Mouse (Mus musculus) adrenal gland, postnatal 14 days (tissue): ENCODE results near the gene Celf2. TPM values are rescaled to one million over a fixed set of nuclear protein-coding genes. Genes with fewer than 3 reads are reported as not detected.
A peak's percentile ranks its signal among the peaks of the same experiment; 100 is the strongest.
"Not testable (repeated sequence)": the region's sequence is repeated elsewhere in the genome, so short reads cannot be mapped to it uniquely, and the experiment has no call there.

Experiments
- DNase-seq: peaks from one replicate; pipeline ENCODE4 v3.0.0; 2021; ENCODE audit warnings: mixed read lengths
- total RNA-seq: library from RNA; stranded (reverse); gene quantifications from 2 replicates; pipeline ENCODE4 v1.2.3, GENCODE M21; 2021

Gene Celf2
- total RNA-seq, 1 experiment from 2014 or later = 64.1 TPM

GRCm38 (mm10) chr2:7267166-7267565 lies 242.2 kb downstream of the Celf2 start:
- DNase-seq = peak; percentile 13

- not testable (repeated sequence) for DNase-seq
Measured at GRCm38 (mm10) chr2:7262668-7263067, 246.7 kb downstream of the Celf2 start.

GRCm38 (mm10) chr2:7260186-7260585 lies 249.2 kb downstream of the Celf2 start:
- DNase-seq = peak; percentile 48

- DNase-seq = no peak
Measured at GRCm38 (mm10) chr2:7259616-7260015, 249.7 kb downstream of the Celf2 start.

GRCm38 (mm10) chr2:7256023-7256422 lies 253.3 kb downstream of the Celf2 start:
- DNase-seq = no peak

- DNase-seq = no peak
Measured at GRCm38 (mm10) chr2:7255386-7255785, 254.0 kb downstream of the Celf2 start.

GRCm38 (mm10) chr2:7250314-7250713 lies 259.0 kb downstream of the Celf2 start:
- no peak for DNase-seq

- DNase-seq = no peak
Measured at GRCm38 (mm10) chr2:7249002-7249401, 260.4 kb downstream of the Celf2 start.

GRCm38 (mm10) chr2:7245958-7246774 lies 263.2 kb downstream of the Celf2 start:
- peak; percentile 34 for DNase-seq

- no peak for DNase-seq
Measured at GRCm38 (mm10) chr2:7242139-7242538, 267.2 kb downstream of the Celf2 start.

- no peak for DNase-seq
Measured at GRCm38 (mm10) chr2:7241523-7241941, 267.8 kb downstream of the Celf2 start.

GRCm38 (mm10) chr2:7237283-7237682 lies 272.1 kb downstream of the Celf2 start:
- no peak for DNase-seq

- DNase-seq = no peak
Measured at GRCm38 (mm10) chr2:7236452-7236851, 272.9 kb downstream of the Celf2 start.

- DNase-seq = no peak
Measured at GRCm38 (mm10) chr2:7235059-7235741, 274.2 kb downstream of the Celf2 start.

- no peak for DNase-seq
Measured at GRCm38 (mm10) chr2:7234587-7234986, 274.8 kb downstream of the Celf2 start.

GRCm38 (mm10) chr2:7233411-7233810 lies 276.0 kb downstream of the Celf2 start:
- no peak for DNase-seq

- no peak for DNase-seq
Measured at GRCm38 (mm10) chr2:7226785-7227184, 282.6 kb downstream of the Celf2 start.

- DNase-seq = peak; percentile 27
Measured at GRCm38 (mm10) chr2:7224346-7225071, 284.9 kb downstream of the Celf2 start.

- DNase-seq = no peak
Measured at GRCm38 (mm10) chr2:7223538-7223937, 285.8 kb downstream of the Celf2 start.

GRCm38 (mm10) chr2:7222886-7223285 lies 286.5 kb downstream of the Celf2 start:
- DNase-seq = no peak

GRCm38 (mm10) chr2:7221856-7222255 lies 287.5 kb downstream of the Celf2 start:
- DNase-seq = no peak

- DNase-seq = no peak
Measured at GRCm38 (mm10) chr2:7218101-7218500, 291.3 kb downstream of the Celf2 start.
